Mouse (Mus musculus) heart, postnatal 0 days (tissue): ENCODE data around the gene Tab2.

ENCODE experiments used
- CTCF ChIP-seq: IDR thresholded peaks from 2 replicates; pipeline ENCODE4 v1.5.1; 2016; ENCODE audit warnings: antibody characterized with exemption, control low read depth, low read depth
- EP300 ChIP-seq: IDR thresholded peaks from 2 replicates; pipeline ENCODE4 v1.6.1; 2016; ENCODE audit warnings: antibody characterized with exemption, low read depth

- no peak for TF ChIP-seq CTCF
- TF ChIP-seq EP300: no peak
Observed at GRCm38 (mm10) chr10:7954989-7955633, 919 bp downstream of the Tab2 start.
